Mouse (Mus musculus) hindbrain, embryonic 15.5 days (tissue): ENCODE results near the gene Clock. TPM values are rescaled to one million over a fixed set of nuclear protein-coding genes. Genes with fewer than 3 reads are reported as not detected.

Experiments used
- ATAC-seq: fragments of 200-750 bp; cut with Nextera tagmentation; 2 replicates; pipeline ENCODE4 v1.8.0; 2017; ENCODE audit warnings: low read depth, moderate number of reproducible peaks, moderate TSS enrichment; ENCODE audit not compliant: low FRiP score
- H3K27ac ChIP-seq: fragments of 300-500 bp; sonication (generic); replicated peaks from 2 replicates; pipeline ENCODE4 v1.5.1; 2015; ENCODE audit warnings: mild to moderate bottlenecking, inconsistent platforms
- H3K27me3 ChIP-seq: fragments of 300-500 bp; sonication (generic); 2 replicates; pipeline ENCODE4 v1.6.1; 2015; ENCODE audit warnings: control low read depth, inconsistent platforms
- H3K36me3 ChIP-seq: fragments of 300-500 bp; sonication (generic); 2 replicates; pipeline ENCODE4 v1.6.1; 2015; ENCODE audit warnings: control low read depth, inconsistent platforms
- H3K4me1 ChIP-seq: fragments of 300-500 bp; sonication (generic); replicated peaks from 2 replicates; pipeline ENCODE4 v1.6.1; 2015; ENCODE audit warnings: control low read depth, inconsistent platforms
- H3K4me2 ChIP-seq: fragments of 300-500 bp; sonication (generic); 2 replicates; pipeline ENCODE4 v1.6.1; 2015; ENCODE audit warnings: moderate library complexity, mild to moderate bottlenecking, inconsistent platforms
- H3K4me3 ChIP-seq: fragments of 300-500 bp; sonication (generic); 2 replicates; pipeline ENCODE4 v1.5.1; 2015; ENCODE audit warnings: mild to moderate bottlenecking, inconsistent platforms
- H3K9ac ChIP-seq: fragments of 300-500 bp; sonication (generic); 2 replicates; pipeline ENCODE4 v1.6.1; 2015; ENCODE audit warnings: inconsistent platforms
- H3K9me3 ChIP-seq: fragments of 300-500 bp; sonication (generic); 2 replicates; pipeline ENCODE4 v1.6.1; 2016; ENCODE audit warnings: control low read depth, inconsistent platforms
- WGBS: fragments of 180-500 bp; shearing (Covaris S2); methylation state at CpG from one replicate; pipeline ENCODE4 v1.1.7; 2015; 5-methylcytosine and 5-hydroxymethylcytosine counted together
- polyA plus RNA-seq: library from polyadenylated mRNA; unstranded; fragments of >200 nt; fragmentation: Nextera tagmentation; extraction: Ambion mirVana; gene quantifications from 2 replicates; pipeline ENCODE4 v1.2.1, GENCODE M21; 2015

Clock gene
- polyA plus RNA-seq, 1 experiment from 2014 or later = 13.1 TPM

DNA sequence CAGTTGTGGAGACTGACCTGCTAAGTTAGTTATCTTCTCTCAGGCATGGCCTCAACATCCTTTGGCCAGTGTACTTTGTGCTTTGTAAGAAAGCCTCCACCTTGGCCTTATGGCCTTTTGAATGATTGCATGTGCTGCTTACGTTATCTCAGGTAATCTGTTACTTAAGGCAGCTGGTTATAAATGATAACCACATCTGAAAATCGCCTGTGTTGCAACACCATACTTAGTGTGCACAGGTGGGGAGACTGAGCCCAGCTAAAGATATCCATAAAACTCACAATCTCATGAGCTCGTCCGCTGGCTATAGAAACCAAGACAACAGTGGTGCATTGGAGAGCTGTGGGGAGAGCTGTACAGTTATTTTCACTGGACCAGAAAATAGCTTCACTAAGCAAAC is 114.0 kb downstream of the Clock start:
- no peak for ATAC-seq
- 91% methylated on average over 4 of the region's 4 CpGs for WGBS
- no peak overlapping the region for H3K4me2 ChIP-seq
- no peaks in the 10 kb centered on the region for H3K9me3 ChIP-seq
- H3K9ac ChIP-seq = no peak overlapping the region
- H3K27me3 ChIP-seq = no peaks in the 10 kb centered on the region
- no peak overlapping the region for H3K27ac ChIP-seq
- no peak overlapping the region for H3K4me3 ChIP-seq
- no peaks in the 10 kb centered on the region for H3K36me3 ChIP-seq
- peaks cover 9% of the 10 kb centered on the region for H3K4me1 ChIP-seq

DNA sequence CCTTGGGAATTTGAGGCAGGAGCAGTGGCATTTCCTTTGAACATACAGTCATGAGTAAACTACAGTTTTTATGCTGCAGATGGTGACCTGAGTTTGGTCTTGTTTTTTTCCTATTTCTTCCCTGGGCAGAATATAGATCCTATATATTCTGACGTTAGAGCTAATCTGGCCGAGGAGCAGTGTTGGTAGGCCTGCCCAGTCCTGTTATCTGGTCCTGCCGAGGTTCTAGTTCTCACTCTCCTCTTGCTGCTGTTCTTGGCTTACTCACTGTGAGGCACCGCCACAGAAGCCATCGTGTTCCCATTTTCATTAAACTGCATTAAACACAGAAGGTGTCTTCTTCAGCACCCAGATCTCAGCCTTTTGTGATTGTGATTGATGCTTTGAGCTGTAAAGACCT is 116.7 kb downstream of the Clock start:
- H3K4me3 ChIP-seq = no peak overlapping the region
- H3K9ac ChIP-seq = no peak overlapping the region
- H3K4me1 ChIP-seq = peaks cover 28% of the 10 kb centered on the region
- no peaks in the 10 kb centered on the region for H3K9me3 ChIP-seq
- WGBS = 86% methylated on average over 5 of the region's 5 CpGs
- no peak overlapping the region for H3K27ac ChIP-seq
- no peaks in the 10 kb centered on the region for H3K27me3 ChIP-seq
- ATAC-seq = no peak
- H3K4me2 ChIP-seq = no peak overlapping the region
- no peaks in the 10 kb centered on the region for H3K36me3 ChIP-seq

DNA sequence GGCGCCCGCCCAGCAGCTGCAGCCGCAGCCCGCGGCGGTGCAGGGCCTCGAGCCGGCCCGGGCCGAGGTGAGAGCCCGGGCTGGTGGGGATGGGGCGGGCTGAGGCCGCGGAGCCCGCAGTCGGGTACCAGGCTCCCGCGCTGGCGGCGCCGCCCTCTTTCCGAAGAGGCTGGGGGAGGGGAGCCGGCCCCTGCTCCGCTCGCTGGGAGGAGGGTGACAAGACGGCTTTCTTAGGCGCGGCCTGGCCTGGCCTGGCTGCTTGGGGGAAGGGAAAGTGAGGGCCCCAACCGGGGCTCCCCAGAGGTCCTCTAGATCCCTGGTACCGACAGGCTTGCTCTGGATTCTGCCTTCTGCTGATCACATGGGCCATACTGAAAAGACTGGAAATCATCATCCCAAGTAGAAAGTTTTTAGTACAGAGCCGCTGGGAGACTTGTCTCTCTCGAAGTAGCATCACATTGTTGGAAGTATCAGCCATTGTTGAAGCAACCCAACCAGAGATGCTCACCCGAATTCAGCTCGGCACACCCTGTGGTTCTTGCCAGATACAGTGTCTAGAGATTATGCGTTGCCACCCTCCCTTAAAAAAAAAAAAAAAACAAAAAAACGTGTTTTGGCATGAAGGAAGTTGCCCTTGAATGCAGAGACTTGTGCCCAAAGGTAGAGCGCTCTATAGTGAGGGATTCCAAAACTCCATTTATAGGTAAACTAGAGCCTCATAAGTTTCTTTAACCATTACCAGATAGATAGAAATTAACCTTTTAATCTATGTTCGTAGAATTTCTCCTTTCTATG is 120.1 kb downstream of the Clock start:
- no peaks in the 10 kb centered on the region for H3K9me3 ChIP-seq
- peak; percentile 79 for ATAC-seq
- H3K27me3 ChIP-seq = no peaks in the 10 kb centered on the region
- H3K4me1 ChIP-seq = peaks cover 28% of the 10 kb centered on the region
- H3K4me2 ChIP-seq = peak overlapping the region; percentile 78
- H3K27ac ChIP-seq = peak overlapping the region; percentile 96
- no peaks in the 10 kb centered on the region for H3K36me3 ChIP-seq
- 4% methylated on average over 36 of the region's 38 CpGs for WGBS
- H3K9ac ChIP-seq = peak overlapping the region; percentile 86
- peak overlapping the region; percentile 99 for H3K4me3 ChIP-seq

DNA sequence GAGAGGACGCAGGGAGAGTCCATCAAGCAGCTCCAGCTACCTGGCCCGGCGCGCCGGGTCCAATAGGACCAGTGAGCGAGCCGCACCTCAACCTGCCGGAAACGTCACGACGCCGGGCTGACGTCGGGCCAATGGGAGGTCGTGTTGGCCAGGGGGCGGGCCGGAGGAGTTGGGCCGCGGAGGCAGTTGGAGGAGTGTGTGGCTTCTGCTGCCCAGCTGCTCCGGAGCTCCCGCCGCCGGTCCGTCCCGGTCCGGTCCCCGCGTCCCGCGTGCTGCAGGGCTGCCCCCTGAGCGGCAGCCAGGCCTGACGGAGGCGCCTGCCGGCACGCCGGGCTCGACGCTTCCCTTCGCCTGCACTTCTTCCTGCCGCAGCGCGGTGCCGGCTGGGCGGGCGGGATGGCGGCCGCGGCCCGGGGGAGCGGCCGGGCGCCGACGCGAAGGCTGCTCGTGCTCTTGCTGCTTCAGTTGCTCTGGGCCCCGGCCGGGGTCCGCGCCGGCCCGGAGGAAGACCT is 120.8 kb downstream of the Clock start, which contains the start of gene Tmem165:
Gene Tmem165, plus strand, starts transcription at position 131 of the 512 bp plus-strand sequence.
- peak; percentile 98 for ATAC-seq
- peak within 1 kb of the TSS; percentile 99 for H3K4me3 ChIP-seq
- H3K4me2 ChIP-seq = peak within 1 kb of the TSS; percentile 78
- peak within 1 kb of the TSS; percentile 96 for H3K27ac ChIP-seq
- peak within 1 kb of the TSS; percentile 86 for H3K9ac ChIP-seq
- H3K36me3 ChIP-seq = no peaks in the 10 kb centered on the region
- H3K9me3 ChIP-seq = no peaks in the 10 kb centered on the region
- H3K4me1 ChIP-seq = peaks cover 28% of the 10 kb centered on the region
- WGBS = 1% methylated on average over 25 of the region's 62 CpGs
- H3K27me3 ChIP-seq = no peaks in the 10 kb centered on the region

DNA sequence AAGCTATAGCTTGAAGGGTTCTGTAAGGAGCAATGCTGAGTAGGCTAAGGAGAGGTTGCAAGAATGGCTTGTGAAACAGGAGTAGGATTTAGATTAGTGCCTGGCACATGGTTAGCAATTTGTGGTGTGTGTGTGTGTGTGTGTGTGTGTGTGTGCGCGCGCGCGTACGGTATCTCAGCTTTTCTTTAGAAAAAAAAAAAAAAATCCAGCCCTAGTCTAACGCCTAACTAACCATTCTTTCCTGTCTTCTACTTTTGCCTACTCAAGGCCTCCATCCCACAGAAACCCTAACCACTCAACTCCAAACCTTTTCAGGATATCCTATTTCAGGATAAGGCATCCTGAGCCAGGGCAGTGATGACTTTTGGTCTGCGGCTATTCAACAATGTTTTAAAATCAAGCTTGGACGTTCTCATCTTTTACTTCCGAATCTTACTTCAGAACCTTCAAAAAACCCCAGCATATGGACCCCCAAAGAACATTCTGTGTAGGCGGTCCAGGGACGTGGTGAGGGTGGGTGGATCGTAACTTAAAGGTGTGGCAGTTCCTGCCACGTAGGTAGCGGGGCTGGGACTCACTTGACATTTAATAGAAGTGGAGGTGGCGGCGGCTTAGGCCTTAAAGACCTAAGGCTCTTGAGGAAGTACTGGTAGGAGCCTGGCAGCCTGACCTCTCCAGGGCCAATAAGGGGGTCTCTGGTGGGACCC is 121.4 kb downstream of the Clock start:
- WGBS = 33% methylated on average over 17 of the region's 17 CpGs
- H3K9me3 ChIP-seq = no peaks in the 10 kb centered on the region
- H3K9ac ChIP-seq = peak overlapping the region; percentile 86
- ATAC-seq = no peak
- H3K4me3 ChIP-seq = peak overlapping the region; percentile 99
- H3K27ac ChIP-seq = peak overlapping the region; percentile 96
- H3K4me1 ChIP-seq = peaks cover 28% of the 10 kb centered on the region
- H3K36me3 ChIP-seq = no peaks in the 10 kb centered on the region
- peak overlapping the region; percentile 78 for H3K4me2 ChIP-seq
- no peaks in the 10 kb centered on the region for H3K27me3 ChIP-seq

- ATAC-seq = no peak
- WGBS = 56% methylated on average over 3 of the region's 3 CpGs
- H3K4me1 ChIP-seq = peaks cover 28% of the 10 kb centered on the region
Observed at GRCm38 (mm10) chr5:76182326-76182725, 122.3 kb downstream of the Clock start.

DNA sequence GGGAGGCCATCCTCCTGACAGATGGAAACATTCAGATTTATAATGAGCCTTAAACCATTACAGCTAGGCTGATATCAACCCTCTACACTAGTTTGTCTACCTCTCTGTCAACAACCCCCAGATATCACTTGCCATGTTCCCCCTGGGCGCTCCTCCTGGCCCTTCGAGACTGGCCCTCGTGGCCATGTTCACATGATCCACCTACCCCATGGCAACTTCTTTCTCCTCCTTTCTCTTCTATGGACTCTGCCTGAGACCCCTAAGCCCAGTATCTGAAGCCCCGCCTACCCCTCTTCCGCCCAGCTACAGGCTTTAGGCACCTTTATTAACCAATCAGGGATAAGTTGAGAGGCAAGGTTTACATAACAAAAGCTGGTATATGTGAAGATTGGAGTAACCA is 124.8 kb downstream of the Clock start:
- no peak for ATAC-seq
- Histone ChIP-seq H3K27me3 (no peaks in the 10 kb centered on the region), H3K4me3 (no peak overlapping the region), H3K4me1 (peaks cover 10% of the 10 kb centered on the region), H3K27ac (no peak overlapping the region), H3K4me2 (no peak overlapping the region), H3K9ac (no peak overlapping the region), H3K36me3 (no peaks in the 10 kb centered on the region), H3K9me3 (no peaks in the 10 kb centered on the region)
- 84% methylated on average over 5 of the region's 5 CpGs for WGBS

More at GRCm38 (mm10) chr5:76182326-76182725, 122.3 kb downstream of the Clock start:
- Histone ChIP-seq H3K9ac (no peak overlapping the region), H3K27ac (no peak overlapping the region), H3K9me3 (no peaks in the 10 kb centered on the region), H3K4me2 (no peak overlapping the region), H3K27me3 (no peaks in the 10 kb centered on the region), H3K36me3 (no peaks in the 10 kb centered on the region), H3K4me3 (no peak overlapping the region)

- Histone ChIP-seq H3K4me2 (no peak overlapping the region), H3K36me3 (no peaks in the 10 kb centered on the region), H3K9ac (no peak overlapping the region), H3K4me1 (0 out of 2 replicates have a peak, but pooled peaks cover 5% of the 10 kb centered on the region), H3K4me3 (no peak overlapping the region), H3K27me3 (no peaks in the 10 kb centered on the region), H3K27ac (no peak overlapping the region), H3K9me3 (no peaks in the 10 kb centered on the region)
- 97% methylated on average over 5 of the region's 5 CpGs for WGBS
- ATAC-seq = no peak
Observed at GRCm38 (mm10) chr5:76179171-76179570, 125.4 kb downstream of the Clock start.

DNA sequence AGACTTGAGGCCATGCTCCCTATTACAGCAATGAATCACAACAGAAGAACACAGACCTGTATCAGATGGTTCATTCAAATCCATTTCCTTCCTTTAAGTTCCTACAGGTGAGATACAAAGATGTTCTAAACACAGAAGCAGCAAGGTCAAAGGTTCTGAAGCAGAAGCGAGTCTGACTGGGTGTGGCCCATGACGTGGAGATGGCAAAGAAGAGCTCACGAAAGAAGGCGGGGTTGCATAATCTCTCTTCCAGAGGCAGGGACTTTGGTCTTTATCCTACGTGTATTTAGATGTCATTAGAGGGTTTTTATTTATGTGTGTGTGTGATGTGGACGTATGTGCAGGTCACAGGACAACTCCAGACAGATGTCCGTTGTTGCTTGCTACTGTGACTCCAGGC is 126.9 kb downstream of the Clock start:
- Histone ChIP-seq H3K4me2 (no peak overlapping the region), H3K4me1 (no peaks in the 10 kb centered on the region), H3K27me3 (no peaks in the 10 kb centered on the region), H3K9me3 (no peaks in the 10 kb centered on the region), H3K27ac (no peak overlapping the region), H3K4me3 (no peak overlapping the region), H3K9ac (no peak overlapping the region), H3K36me3 (no peaks in the 10 kb centered on the region)
- 92% methylated on average over 7 of the region's 7 CpGs for WGBS
- no peak for ATAC-seq

DNA sequence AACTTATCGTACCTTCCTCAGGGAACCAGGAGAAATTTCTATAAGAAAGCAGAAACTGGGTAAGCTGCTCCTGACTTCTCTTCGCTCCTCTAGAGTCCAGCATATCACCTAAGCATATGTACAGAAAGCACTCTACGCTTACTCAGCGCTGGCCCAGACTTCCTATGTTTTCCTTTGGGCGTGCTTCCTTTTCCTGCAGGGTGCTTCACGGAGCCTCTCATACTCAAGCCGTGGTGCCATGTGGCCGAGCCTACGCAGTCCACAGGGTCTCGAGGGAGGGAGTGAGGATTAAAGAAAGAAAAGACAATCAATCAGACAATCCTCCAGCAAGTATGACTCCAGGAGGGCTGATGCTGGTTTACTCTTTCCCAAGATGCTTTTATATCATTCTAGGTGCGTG is 127.8 kb downstream of the Clock start:
- Histone ChIP-seq H3K4me1 (no peaks in the 10 kb centered on the region), H3K9ac (no peak overlapping the region), H3K27ac (no peak overlapping the region), H3K36me3 (no peaks in the 10 kb centered on the region), H3K4me2 (no peak overlapping the region), H3K9me3 (no peaks in the 10 kb centered on the region), H3K4me3 (no peak overlapping the region), H3K27me3 (no peaks in the 10 kb centered on the region)
- WGBS = 70% methylated on average over 11 of the region's 11 CpGs
- ATAC-seq = no peak

GRCm38 (mm10) chr5:76176411-76176810 is 128.2 kb downstream of the Clock start:
- H3K9ac ChIP-seq = no peak overlapping the region
- no peak overlapping the region for H3K4me2 ChIP-seq
- H3K4me1 ChIP-seq = no peaks in the 10 kb centered on the region
- H3K27me3 ChIP-seq = no peaks in the 10 kb centered on the region
- no peak overlapping the region for H3K27ac ChIP-seq
- no peaks in the 10 kb centered on the region for H3K9me3 ChIP-seq
- ATAC-seq = no peak
- no peak overlapping the region for H3K4me3 ChIP-seq
- H3K36me3 ChIP-seq = no peaks in the 10 kb centered on the region
- WGBS = 50% methylated on average over 3 of the region's 3 CpGs

- no peak overlapping the region for H3K4me3 ChIP-seq
- H3K4me2 ChIP-seq = no peak overlapping the region
- no peak overlapping the region for H3K9ac ChIP-seq
- no peaks in the 10 kb centered on the region for H3K4me1 ChIP-seq
- H3K27me3 ChIP-seq = no peaks in the 10 kb centered on the region
- H3K36me3 ChIP-seq = no peaks in the 10 kb centered on the region
- H3K9me3 ChIP-seq = no peaks in the 10 kb centered on the region
- no peak for ATAC-seq
- H3K27ac ChIP-seq = no peak overlapping the region
- 87% methylated on average over 4 of the region's 4 CpGs for WGBS
Observed at GRCm38 (mm10) chr5:76175051-76175450, 129.5 kb downstream of the Clock start.
